Mouse (Mus musculus): ENCODE data around the gene Smg6. TPM values are rescaled to one million over a fixed set of nuclear protein-coding genes. Genes with fewer than 3 reads are reported as not detected.
A peak's percentile ranks its signal among the peaks of the same experiment; 100 is the strongest.

Smg6 gene
- total and polyA plus RNA-seq, 2 experiments from 2014 or later, result 9.6 to 25.8 TPM

DNA sequence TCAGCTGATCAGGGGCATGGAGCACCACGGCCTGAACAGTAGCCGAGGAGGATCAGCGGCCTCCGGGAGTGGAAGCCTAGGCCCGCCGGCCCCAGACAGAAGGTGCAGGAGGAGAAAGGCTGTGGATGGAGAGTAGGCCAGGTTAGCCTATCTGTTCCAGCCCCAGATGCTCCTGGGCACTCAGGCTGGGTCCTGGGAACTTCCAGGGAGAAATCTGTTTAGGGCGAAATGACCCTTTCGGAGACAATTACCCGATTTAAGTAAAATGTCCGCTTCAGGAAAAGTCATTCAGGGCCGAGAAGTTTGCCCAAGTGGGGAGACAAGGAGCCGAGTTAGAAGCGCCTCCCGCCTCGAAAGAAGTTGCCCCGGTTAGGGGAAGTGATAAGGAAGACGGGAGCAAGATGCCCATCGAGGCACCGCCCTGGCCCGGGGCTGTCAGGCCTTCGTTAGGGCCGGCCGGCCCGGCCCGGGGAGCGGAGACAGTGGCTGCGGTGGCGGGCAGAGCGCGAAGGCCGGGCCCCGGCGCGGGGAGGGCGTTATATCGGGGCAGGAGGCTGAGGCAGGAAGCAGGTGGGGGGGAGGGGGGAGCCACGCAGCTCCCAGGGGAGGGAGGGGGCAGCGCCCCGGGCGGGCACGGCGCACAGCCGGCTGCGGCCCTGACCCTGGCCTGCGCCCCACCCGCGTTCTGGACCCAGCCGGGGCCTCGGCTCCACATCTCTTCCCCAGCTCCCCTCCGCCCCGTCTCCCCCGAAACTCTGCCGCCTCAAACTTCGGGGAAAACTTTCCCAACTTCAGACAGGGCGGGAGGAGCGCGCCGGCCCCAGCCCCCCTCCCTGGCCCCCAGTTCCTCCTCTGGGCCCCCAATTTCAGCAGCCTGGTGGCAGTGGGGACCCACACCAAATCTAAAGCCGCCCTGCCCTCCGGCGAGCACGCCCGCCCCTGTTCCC is 242.3 kb downstream of the Smg6 start:
- H3K36me3 ChIP-seq (ENCODE audit: insufficient read depth), result peaks cover 8% of the 10 kb centered on the region
- peak overlapping the region; percentile 46 for H3K4me3 ChIP-seq (ENCODE audit: low read depth, low read length)
- H3K9me3 ChIP-seq (ENCODE audit: low read length), result no peaks in the 10 kb centered on the region
- H3K4me2 ChIP-seq (ENCODE audit: low read depth), result peak overlapping the region; percentile 81
- TF ChIP-seq CTCF (IDR thresholded peaks at IDR 0.05; ENCODE audit: low read depth), result no peak
- H3K27ac ChIP-seq (ENCODE audit: low read depth, low read length), result no peak overlapping the region
- 0 out of 2 replicates have a peak, but pooled peaks cover 4% of the 10 kb centered on the region for H3K4me1 ChIP-seq (ENCODE audit: insufficient read depth)
- WGBS, result 7% methylated on average over 47 of the region's 63 CpGs
- peaks cover 51% of the 10 kb centered on the region for H3K27me3 ChIP-seq (ENCODE audit: insufficient read depth, low read length)
- peak overlapping the region; percentile 48 for H3K9ac ChIP-seq
- DNase-seq, result no peak
- ATAC-seq, result no peak

- H3K4me3 ChIP-seq (ENCODE audit: low read depth, low read length), result peak overlapping the region; percentile 46
- peak overlapping the region; percentile 81 for H3K4me2 ChIP-seq (ENCODE audit: low read depth)
- peak; percentile 97 for TF ChIP-seq CTCF (IDR thresholded peaks at IDR 0.05; ENCODE audit: low read depth)
- ATAC-seq (peak; percentile 20; the same call in 1 of the 2 replicates), DNase-seq (peak; percentile 85)
- H3K9me3 ChIP-seq (ENCODE audit: low read length), result no peaks in the 10 kb centered on the region
- 0 out of 2 replicates have a peak, but pooled peaks cover 4% of the 10 kb centered on the region for H3K4me1 ChIP-seq (ENCODE audit: insufficient read depth)
- H3K27me3 ChIP-seq (ENCODE audit: insufficient read depth, low read length), result peaks cover 44% of the 10 kb centered on the region
- H3K27ac ChIP-seq (ENCODE audit: low read depth, low read length), result no peak overlapping the region
- H3K36me3 ChIP-seq (ENCODE audit: insufficient read depth), result no peaks in the 10 kb centered on the region; the same call in 1 of the 2 replicates
- 2% methylated on average over 78 of the region's 83 CpGs for whole genome bisulfite sequencing
- H3K9ac ChIP-seq, result peak overlapping the region; percentile 48
Observed at GRCm38 (mm10) chr11:75168590-75169361, 243.2 kb downstream of the Smg6 start.

DNA sequence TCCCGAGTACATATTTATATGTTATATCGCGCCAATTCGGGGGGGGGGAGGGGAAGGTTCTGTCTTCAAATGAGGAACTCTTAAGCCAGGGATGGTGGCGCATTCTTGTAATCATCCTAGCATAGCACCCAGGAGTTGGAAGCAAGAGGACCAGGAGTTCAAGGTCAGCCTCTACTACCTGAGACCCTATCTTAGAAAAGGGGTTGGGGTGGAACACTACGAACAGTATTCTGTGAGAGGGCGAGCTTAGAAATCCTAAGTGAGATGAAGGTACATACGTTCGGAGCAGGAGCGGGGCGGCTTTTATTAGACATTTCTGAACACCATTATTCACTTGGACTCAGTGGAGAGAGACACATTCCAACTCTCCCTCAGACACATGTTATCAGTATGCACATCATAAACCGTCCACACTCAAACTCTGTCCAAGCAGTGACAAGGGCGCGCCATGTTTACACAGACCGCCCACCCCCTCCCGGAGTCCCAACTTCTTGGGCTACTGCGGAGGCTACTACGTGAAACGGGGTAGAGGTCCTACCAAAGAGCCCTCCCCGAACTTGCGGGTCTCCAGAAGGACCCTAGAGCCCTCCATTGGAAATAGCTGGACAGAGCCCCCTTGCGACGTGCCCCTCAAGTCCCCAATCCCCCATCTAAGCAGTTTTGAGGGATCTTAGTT is 243.9 kb downstream of the Smg6 start, which contains the start of gene Hic1:
TSS of gene Hic1 (minus strand) at position 115 of the 676 bp plus-strand sequence.
- peak within 1 kb of the TSS; percentile 81 for H3K4me2 ChIP-seq (ENCODE audit: low read depth)
- H3K4me3 ChIP-seq (ENCODE audit: low read depth, low read length), result peak within 1 kb of the TSS; percentile 46
- H3K4me1 ChIP-seq (ENCODE audit: insufficient read depth), result 0 out of 2 replicates have a peak, but pooled peaks cover 4% of the 10 kb centered on the region
- DNase-seq (no peak), ATAC-seq (no peak)
- H3K36me3 ChIP-seq (ENCODE audit: insufficient read depth), result no peaks in the 10 kb centered on the region
- peak within 1 kb of the TSS; percentile 36; the same call in 1 of the 2 replicates for H3K27ac ChIP-seq (ENCODE audit: low read depth, low read length)
- no peak for TF ChIP-seq CTCF (IDR thresholded peaks at IDR 0.05; ENCODE audit: low read depth)
- peaks cover 37% of the 10 kb centered on the region for H3K27me3 ChIP-seq (ENCODE audit: insufficient read depth, low read length)
- H3K9me3 ChIP-seq (ENCODE audit: low read length), result no peaks in the 10 kb centered on the region
- 5% methylated on average over 23 of the region's 23 CpGs for WGBS
- H3K9ac ChIP-seq, result peak within 1 kb of the TSS; percentile 48

- Histone ChIP-seq H3K27ac (ENCODE audit: low read depth, low read length) (peak overlapping the region; percentile 36), H3K27me3 (ENCODE audit: insufficient read depth, low read length) (peaks cover 30% of the 10 kb centered on the region), H3K4me2 (ENCODE audit: low read depth) (peak overlapping the region; percentile 81), H3K36me3 (ENCODE audit: insufficient read depth) (no peaks in the 10 kb centered on the region), H3K4me3 (ENCODE audit: low read depth, low read length) (peak overlapping the region; percentile 46), H3K4me1 (ENCODE audit: insufficient read depth) (0 out of 2 replicates have a peak, but pooled peaks cover 4% of the 10 kb centered on the region), H3K9me3 (ENCODE audit: low read length) (no peaks in the 10 kb centered on the region), H3K9ac (peak overlapping the region; percentile 32)
- ATAC-seq, result peak; percentile 72
- under 1% methylated on average over 34 of the region's 38 CpGs for WGBS
- peak; percentile 78 for TF ChIP-seq CTCF (IDR thresholded peaks at IDR 0.05; ENCODE audit: low read depth)
- DNase-seq, result peak; percentile 93
Observed at GRCm38 (mm10) chr11:75170136-75170751, 244.6 kb downstream of the Smg6 start.

GRCm38 (mm10) chr11:75171186-75171865 is 245.7 kb downstream of the Smg6 start:
- TF ChIP-seq CTCF (IDR thresholded peaks at IDR 0.05; ENCODE audit: low read depth), result no peak
- ATAC-seq, result no peak
- Histone ChIP-seq H3K9me3 (ENCODE audit: low read length) (no peaks in the 10 kb centered on the region), H3K36me3 (ENCODE audit: insufficient read depth) (0 out of 2 replicates have a peak, but pooled peaks cover 1% of the 10 kb centered on the region), H3K4me3 (ENCODE audit: low read depth, low read length) (peak overlapping the region; percentile 78; the same call in 1 of the 2 replicates), H3K27ac (ENCODE audit: low read depth, low read length) (no peak overlapping the region), H3K27me3 (ENCODE audit: insufficient read depth, low read length) (peaks cover 21% of the 10 kb centered on the region), H3K4me1 (ENCODE audit: insufficient read depth) (0 out of 2 replicates have a peak, but pooled peaks cover 4% of the 10 kb centered on the region), H3K4me2 (ENCODE audit: low read depth) (peak overlapping the region; percentile 92), H3K9ac (no peak overlapping the region)
- peak; percentile 18 for DNase-seq
- WGBS, result 8% methylated on average over 17 of the region's 17 CpGs
